Mouse (Mus musculus) fibroblast of lung, adult 2 months (primary cell): ENCODE measurements around the gene Nhsl2.
A peak's percentile ranks its signal among the peaks of the same experiment; 100 is the strongest.

Source experiments
- DNase-seq: peaks from one replicate; pipeline ENCODE4 v3.0.0-alpha.2; 2011; ENCODE audit warnings: low read depth

Gene Nhsl2

DNA sequence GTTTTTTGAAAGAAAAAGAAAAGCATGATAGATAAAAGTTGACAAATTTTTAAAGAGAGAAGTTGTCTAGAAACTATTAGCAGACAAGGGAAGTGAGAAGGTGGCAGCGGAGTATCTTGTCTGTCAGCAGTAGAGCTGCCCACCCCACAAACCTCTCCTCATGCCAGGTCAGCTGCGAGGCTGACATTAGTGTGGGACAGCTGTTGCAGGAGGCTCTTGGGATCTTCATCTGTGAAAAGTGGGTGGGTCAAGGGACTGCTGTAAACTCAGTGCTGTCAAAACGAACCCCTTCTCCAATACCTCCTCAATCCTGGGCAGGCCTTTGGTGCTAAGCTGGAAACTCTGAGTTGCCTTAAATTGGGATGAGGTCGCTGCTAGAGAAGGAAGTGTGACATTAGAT lies 202.0 kb downstream of the Nhsl2 start:
- DNase-seq, result no peak

- DNase-seq, result no peak
These were observed 204.2 kb downstream of the Nhsl2 start for GRCm38 (mm10) chrX:102053371-102053770.

GRCm38 (mm10) chrX:102054009-102054408 lies 204.8 kb downstream of the Nhsl2 start:
- DNase-seq, result no peak

DNA sequence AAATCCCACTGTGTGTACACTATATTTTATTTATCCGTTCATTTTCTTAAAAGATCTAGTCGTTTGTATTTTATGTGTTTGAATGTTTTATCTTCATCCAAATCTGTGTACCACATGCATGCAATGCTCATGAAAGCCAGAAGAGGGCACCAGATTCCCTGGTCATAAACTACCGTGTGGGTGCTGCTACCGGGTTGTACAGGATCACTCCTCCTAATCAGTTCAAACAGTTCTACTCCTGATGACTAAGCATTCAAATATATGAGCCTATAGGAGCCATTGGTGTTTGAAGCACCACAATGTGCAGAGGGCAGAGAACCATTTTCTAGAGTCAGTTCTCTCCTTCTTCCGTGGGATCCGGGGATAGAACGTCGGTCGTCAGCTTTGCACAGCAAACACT lies 210.3 kb downstream of the Nhsl2 start:
- no peak for DNase-seq

GRCm38 (mm10) chrX:102060243-102060642 lies 211.1 kb downstream of the Nhsl2 start:
- DNase-seq, result no peak

DNA sequence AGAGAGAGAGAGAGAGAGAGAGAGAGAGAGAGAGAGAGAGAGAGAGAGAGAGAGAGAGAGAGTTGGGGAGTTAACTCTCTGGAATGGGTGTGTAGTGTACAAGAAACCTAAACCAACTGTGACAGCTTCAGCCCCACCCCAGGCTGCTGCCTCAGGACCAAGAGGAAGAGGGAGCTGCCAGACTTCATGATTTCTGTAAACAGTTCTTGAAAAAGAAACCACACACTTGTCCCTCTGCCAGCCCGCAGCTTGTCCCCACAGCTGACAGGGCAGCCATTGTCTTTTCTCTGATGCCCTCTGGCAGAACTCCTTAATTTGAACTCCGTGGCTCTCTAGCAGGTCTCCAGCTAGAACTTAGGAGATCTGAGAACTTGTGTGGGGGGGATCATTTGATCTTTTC lies 211.7 kb downstream of the Nhsl2 start:
- DNase-seq, result peak; percentile 68

DNA sequence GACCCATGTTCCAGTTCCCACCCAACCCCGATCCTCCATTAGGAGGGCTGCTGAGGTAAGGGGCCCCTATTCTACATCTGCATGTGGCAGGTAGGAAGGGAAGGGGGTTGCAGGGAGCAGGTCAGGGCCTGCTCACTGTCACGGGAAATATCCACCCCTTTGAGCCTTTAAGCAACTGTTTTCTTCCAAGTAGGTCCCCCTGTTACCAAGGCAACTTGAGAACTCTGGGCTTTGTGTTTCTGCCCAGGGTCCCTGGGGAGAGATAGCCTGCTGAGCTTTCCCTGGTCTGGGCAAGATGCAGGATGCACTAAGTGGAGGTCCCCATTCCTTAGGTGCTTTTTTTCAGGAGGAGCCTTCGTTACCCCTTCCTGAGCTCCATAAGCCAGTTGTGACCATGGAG lies 214.9 kb downstream of the Nhsl2 start:
- no peak for DNase-seq

GRCm38 (mm10) chrX:102065213-102065775 lies 216.1 kb downstream of the Nhsl2 start:
- no peak for DNase-seq

DNA sequence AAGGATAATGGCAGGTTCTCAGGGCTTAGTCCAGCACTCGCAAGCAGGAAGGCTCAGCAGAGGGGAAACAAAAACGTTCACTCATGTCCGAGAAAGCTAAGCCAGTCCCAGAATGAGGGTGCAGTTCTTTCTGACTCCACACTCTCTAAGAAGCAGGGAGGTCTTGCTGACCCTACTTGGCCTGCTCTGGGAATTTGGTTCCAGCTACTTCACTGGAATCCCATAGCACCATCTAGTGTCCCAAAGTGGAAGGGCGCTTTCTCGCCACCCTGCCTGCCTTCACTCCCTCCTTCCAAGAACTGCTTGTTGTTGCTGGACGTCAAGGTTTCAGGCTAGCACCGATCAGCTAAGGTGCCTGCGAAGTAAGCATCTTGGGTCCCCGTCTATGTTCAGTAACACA lies 216.9 kb downstream of the Nhsl2 start:
- DNase-seq, result peak; percentile 41

DNA sequence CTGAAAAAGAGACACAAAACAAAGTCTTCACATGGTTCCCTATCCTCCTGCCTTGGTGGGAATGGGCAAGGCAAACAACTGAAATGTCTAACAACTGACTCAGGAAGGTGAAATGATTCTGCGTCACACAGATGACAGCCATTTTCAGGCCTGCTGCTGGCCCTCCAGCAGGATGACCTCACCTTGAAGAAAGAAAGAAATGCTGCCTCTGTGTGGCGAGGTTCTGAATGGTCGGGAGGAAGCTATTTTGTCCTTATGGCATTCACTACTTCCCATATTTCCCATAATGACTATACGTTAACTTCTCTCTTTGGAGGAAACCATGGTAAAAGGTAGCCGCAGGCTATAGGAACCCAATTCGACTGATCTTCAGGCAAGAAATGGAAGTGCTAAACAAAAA lies 217.9 kb downstream of the Nhsl2 start:
- no peak for DNase-seq

- DNase-seq, result no peak
These were observed 219.8 kb downstream of the Nhsl2 start for GRCm38 (mm10) chrX:102068811-102069540.

- DNase-seq, result no peak
These were observed 221.6 kb downstream of the Nhsl2 start, which contains the start of gene Rtl5 for GRCm38 (mm10) chrX:102070591-102071471. Gene Rtl5, minus strand, starts transcription at chrX:102071304.

DNA sequence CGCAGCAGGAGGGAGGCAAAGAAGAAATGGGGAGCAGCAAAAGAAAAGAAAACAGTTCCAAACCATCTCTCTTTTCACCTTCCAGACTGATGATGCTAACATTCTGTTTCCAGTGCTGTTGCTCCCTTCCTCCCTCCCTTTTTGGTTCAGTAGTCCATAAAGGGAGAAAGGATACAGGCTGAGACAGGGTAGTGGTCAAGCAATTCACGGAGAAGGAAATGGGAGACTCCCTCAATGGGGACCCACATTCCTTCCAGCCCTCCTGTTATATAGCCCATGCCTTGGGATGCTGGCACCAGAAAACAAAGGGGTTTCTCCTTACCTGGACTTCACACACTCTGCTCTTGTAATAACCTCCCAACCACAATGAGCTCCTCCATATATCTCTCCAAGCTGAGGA lies 222.3 kb downstream of the Nhsl2 start:
- no peak for DNase-seq

- DNase-seq, result no peak
These were observed 224.6 kb downstream of the Nhsl2 start for GRCm38 (mm10) chrX:102073605-102074325.

- no peak for DNase-seq
These were observed 225.2 kb downstream of the Nhsl2 start for GRCm38 (mm10) chrX:102074435-102074834.

- no peak for DNase-seq
These were observed 226.0 kb downstream of the Nhsl2 start for GRCm38 (mm10) chrX:102075158-102075557.

GRCm38 (mm10) chrX:102076886-102077765 lies 227.9 kb downstream of the Nhsl2 start:
- peak; percentile 33 for DNase-seq

DNA sequence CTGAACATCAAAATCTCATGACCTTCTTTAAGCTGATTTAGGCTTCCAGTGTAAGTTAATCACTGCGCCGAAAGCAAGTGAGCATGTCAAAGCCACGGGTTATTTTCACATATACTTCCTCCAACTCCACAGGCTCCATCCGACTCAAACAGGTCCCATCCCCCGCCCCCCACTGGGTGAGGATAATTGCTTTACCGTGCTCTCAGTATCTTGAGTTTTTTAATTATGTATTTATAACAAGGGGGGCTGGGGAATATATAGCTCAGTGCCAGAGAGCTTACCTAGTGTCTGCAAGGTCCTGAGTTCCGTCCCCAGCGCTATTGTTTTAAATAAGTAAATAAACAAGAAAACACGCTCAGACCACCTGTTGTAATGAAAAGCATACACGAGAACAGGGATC lies 231.9 kb downstream of the Nhsl2 start:
- no peak for DNase-seq

DNA sequence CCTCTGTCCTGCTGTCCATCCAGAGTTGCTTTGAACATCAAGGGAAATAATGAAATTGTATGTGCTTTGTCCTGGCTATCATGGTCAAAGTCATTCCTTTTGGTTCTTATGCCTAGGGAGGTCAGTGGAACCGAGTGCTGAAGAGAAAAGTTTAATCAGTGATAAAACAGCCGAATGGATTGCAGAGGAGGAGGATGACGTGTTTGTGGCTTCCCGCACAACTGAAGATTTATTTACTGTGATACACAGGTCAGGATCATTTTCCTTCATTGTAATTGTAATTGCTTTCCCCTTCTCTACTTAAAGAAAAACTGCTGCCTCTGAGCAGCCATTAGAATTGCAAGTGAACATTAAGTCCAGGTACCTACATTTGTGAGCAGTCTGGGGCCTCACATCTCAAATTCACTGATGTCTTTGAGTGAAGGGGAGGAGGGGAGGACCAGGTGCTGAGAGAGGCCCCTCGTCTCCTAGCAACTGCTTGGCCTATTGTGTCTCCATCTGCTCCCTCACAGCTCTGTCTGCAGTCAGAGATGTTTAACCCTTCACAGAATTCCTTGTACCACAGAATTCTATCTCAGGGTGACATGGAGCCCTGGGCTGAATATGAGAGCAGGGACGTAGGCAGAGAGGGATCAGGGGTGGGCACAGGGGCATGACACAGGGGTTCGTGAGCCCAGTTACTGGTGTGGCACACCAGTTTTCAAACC lies 232.5 kb downstream of the Nhsl2 start:
- DNase-seq, result no peak

DNA sequence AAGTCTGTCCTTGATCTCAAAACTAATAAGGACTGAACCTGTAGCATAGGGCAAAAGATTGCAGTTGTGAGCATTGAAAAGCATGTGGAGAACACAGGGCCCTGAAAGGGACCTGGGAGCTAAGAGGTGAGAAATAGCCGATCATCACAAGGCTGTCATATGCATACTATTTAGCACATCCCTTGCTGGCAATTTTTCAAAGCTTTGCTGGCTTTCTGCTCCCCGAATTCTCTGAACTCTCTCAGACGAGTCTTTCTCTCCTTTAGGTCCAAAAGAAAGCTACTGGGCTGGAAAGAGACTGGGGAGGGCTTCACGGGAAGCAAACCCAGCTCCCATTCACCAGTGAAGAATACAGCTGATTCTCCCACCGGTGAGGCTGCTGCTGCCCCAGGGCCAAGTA lies 233.2 kb downstream of the Nhsl2 start:
- no peak for DNase-seq
